Mouse (Mus musculus): ENCODE data around the gene Gm49321. TPM values are rescaled to one million over a fixed set of nuclear protein-coding genes. Genes with fewer than 3 reads are reported as not detected.
A peak's percentile ranks its signal among the peaks of the same experiment; 100 is the strongest.

Gene Gm49321
- polyA plus RNA-seq, 1 experiment from 2014 or later: 13.1 TPM

GRCm38 (mm10) chr12:73969142-73969541 is 31.7 kb downstream of the Gm49321 start:
- peaks cover 48% of the 10 kb centered on the region for H3K36me3 ChIP-seq (ENCODE audit: insufficient read depth, low read length)
- no peak overlapping the region for H3K27ac ChIP-seq (ENCODE audit: low read length)
- peaks cover 6% of the 10 kb centered on the region; the same call in 1 of the 2 replicates for H3K9me3 ChIP-seq (ENCODE audit: low read length)
- no peak overlapping the region for H3K9ac ChIP-seq (replicated peaks; ENCODE audit: low read length)
- H3K4me2 ChIP-seq (replicated peaks; ENCODE audit: low read depth, low read length): no peak overlapping the region
- H3K27me3 ChIP-seq (ENCODE audit: insufficient read depth, low read length): no peaks in the 10 kb centered on the region
- peaks cover 8% of the 10 kb centered on the region for H3K4me1 ChIP-seq (ENCODE audit: insufficient read depth, low read length)
- ATAC-seq (ENCODE audit: low FRiP score, low TSS enrichment): no peak
- no peak overlapping the region for H3K4me3 ChIP-seq (ENCODE audit: low read length)
- 94% methylated on average over 8 of the region's 8 CpGs for WGBS

DNA sequence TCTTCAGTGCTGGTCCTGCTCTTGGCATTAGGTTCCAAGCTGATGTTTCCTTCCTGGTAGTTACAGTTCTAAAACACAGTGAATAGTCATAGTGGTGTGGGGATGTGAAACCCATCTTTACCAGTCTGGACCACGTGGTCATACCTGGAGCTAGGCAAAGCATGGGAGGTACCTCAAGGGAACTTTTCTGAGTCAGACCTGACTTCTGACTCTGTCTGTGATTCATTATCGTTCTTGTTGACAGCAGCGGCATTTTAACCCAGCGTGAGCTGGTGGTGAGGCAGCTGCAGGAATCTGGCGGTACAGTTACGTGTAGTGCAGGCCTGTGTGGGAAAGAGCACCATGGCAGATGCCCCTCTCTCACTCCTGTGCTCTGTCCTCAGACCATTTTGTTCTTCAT is 37.1 kb downstream of the Gm49321 start:
- H3K9me3 ChIP-seq (ENCODE audit: low read length): peaks cover 6% of the 10 kb centered on the region; the same call in 1 of the 2 replicates
- 94% methylated on average over 6 of the region's 6 CpGs for WGBS

GRCm38 (mm10) chr12:73978144-73978543 is 40.7 kb downstream of the Gm49321 start:
- Histone ChIP-seq H3K4me3 (ENCODE audit: low read length) (no peak overlapping the region), H3K27ac (ENCODE audit: low read length) (no peak overlapping the region), H3K27me3 (ENCODE audit: insufficient read depth, low read length) (no peaks in the 10 kb centered on the region), H3K4me1 (ENCODE audit: insufficient read depth, low read length) (no peaks in the 10 kb centered on the region), H3K4me2 (replicated peaks; ENCODE audit: low read depth, low read length) (no peak overlapping the region), H3K9me3 (ENCODE audit: low read length) (no peaks in the 10 kb centered on the region), H3K9ac (replicated peaks; ENCODE audit: low read length) (no peak overlapping the region), H3K36me3 (ENCODE audit: insufficient read depth, low read length) (peaks cover 43% of the 10 kb centered on the region)
- no peak for ATAC-seq (ENCODE audit: low FRiP score, low TSS enrichment)
- 82% methylated on average over 3 of the region's 3 CpGs for WGBS

More for the DNA sequence above, 37.1 kb downstream of the Gm49321 start:
- Histone ChIP-seq H3K9ac (replicated peaks; ENCODE audit: low read length) (no peak overlapping the region), H3K36me3 (ENCODE audit: insufficient read depth, low read length) (peaks cover 64% of the 10 kb centered on the region), H3K4me1 (ENCODE audit: insufficient read depth, low read length) (no peaks in the 10 kb centered on the region), H3K4me3 (ENCODE audit: low read length) (no peak overlapping the region), H3K4me2 (replicated peaks; ENCODE audit: low read depth, low read length) (no peak overlapping the region), H3K27ac (ENCODE audit: low read length) (no peak overlapping the region), H3K27me3 (ENCODE audit: insufficient read depth, low read length) (no peaks in the 10 kb centered on the region)
- no peak for ATAC-seq (ENCODE audit: low FRiP score, low TSS enrichment)

- Histone ChIP-seq H3K4me2 (replicated peaks; ENCODE audit: low read depth, low read length) (no peak overlapping the region), H3K36me3 (ENCODE audit: insufficient read depth, low read length) (peaks cover 51% of the 10 kb centered on the region), H3K27ac (ENCODE audit: low read length) (no peak overlapping the region), H3K4me1 (ENCODE audit: insufficient read depth, low read length) (no peaks in the 10 kb centered on the region), H3K4me3 (ENCODE audit: low read length) (no peak overlapping the region), H3K9me3 (ENCODE audit: low read length) (no peaks in the 10 kb centered on the region), H3K9ac (replicated peaks; ENCODE audit: low read length) (no peak overlapping the region), H3K27me3 (ENCODE audit: insufficient read depth, low read length) (no peaks in the 10 kb centered on the region)
- WGBS: 87% methylated on average over 5 of the region's 5 CpGs
- no peak for ATAC-seq (ENCODE audit: low FRiP score, low TSS enrichment)
Observed at GRCm38 (mm10) chr12:73979667-73980066, 42.2 kb downstream of the Gm49321 start.

DNA sequence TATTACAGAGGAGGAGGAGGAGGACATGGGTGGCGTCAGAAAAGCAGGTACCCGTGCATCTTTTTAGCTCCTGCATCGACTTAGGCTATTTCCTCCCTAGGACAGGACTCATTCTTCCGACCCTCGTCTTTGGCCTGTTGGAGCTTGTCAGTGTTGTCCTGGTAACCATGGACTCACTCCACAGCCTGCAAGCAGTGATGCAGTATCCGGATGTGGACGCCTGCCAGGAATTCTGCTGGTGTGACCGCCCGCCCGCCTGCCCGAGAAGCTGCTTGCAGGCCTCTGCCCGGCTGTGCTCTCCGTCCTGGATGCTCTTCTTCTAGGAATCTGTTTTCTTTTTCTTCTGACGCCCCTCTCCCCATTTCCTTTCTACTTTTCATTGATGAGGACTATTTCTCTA is 45.1 kb downstream of the Gm49321 start:
- no peaks in the 10 kb centered on the region for H3K4me1 ChIP-seq (ENCODE audit: insufficient read depth, low read length)
- WGBS: 57% methylated on average over 14 of the region's 14 CpGs
- peak; percentile 63 for ATAC-seq (ENCODE audit: low FRiP score, low TSS enrichment)
- no peaks in the 10 kb centered on the region for H3K27me3 ChIP-seq (ENCODE audit: insufficient read depth, low read length)
- no peak overlapping the region for H3K9ac ChIP-seq (replicated peaks; ENCODE audit: low read length)
- no peak overlapping the region for H3K27ac ChIP-seq (ENCODE audit: low read length)
- H3K4me2 ChIP-seq (replicated peaks; ENCODE audit: low read depth, low read length): no peak overlapping the region
- H3K36me3 ChIP-seq (ENCODE audit: insufficient read depth, low read length): peaks cover 39% of the 10 kb centered on the region
- no peaks in the 10 kb centered on the region for H3K9me3 ChIP-seq (ENCODE audit: low read length)
- H3K4me3 ChIP-seq (ENCODE audit: low read length): no peak overlapping the region

GRCm38 (mm10) chr12:73986299-73986698 is 48.8 kb downstream of the Gm49321 start:
- Histone ChIP-seq H3K9ac (replicated peaks; ENCODE audit: low read length) (no peak overlapping the region), H3K4me1 (ENCODE audit: insufficient read depth, low read length) (no peaks in the 10 kb centered on the region), H3K27ac (ENCODE audit: low read length) (no peak overlapping the region), H3K4me3 (ENCODE audit: low read length) (no peak overlapping the region), H3K9me3 (ENCODE audit: low read length) (no peaks in the 10 kb centered on the region), H3K27me3 (ENCODE audit: insufficient read depth, low read length) (no peaks in the 10 kb centered on the region), H3K36me3 (ENCODE audit: insufficient read depth, low read length) (peaks cover 19% of the 10 kb centered on the region), H3K4me2 (replicated peaks; ENCODE audit: low read depth, low read length) (no peak overlapping the region)
- peak; percentile 54; the same call in 1 of the 2 replicates for ATAC-seq (ENCODE audit: low FRiP score, low TSS enrichment)
- 76% methylated on average over 7 of the region's 7 CpGs for WGBS

GRCm38 (mm10) chr12:73988393-73989008 is 51.0 kb downstream of the Gm49321 start:
- no peaks in the 10 kb centered on the region for H3K27me3 ChIP-seq (ENCODE audit: insufficient read depth, low read length)
- 80% methylated on average over 4 of the region's 4 CpGs for WGBS

GRCm38 (mm10) chr12:73989594-73989993 is 52.1 kb downstream of the Gm49321 start:
- H3K27me3 ChIP-seq (ENCODE audit: insufficient read depth, low read length): no peaks in the 10 kb centered on the region
- H3K4me2 ChIP-seq (replicated peaks; ENCODE audit: low read depth, low read length): no peak overlapping the region
- no peaks in the 10 kb centered on the region for H3K4me1 ChIP-seq (ENCODE audit: insufficient read depth, low read length)
- H3K4me3 ChIP-seq (ENCODE audit: low read length): no peak overlapping the region
- no peak overlapping the region for H3K27ac ChIP-seq (ENCODE audit: low read length)
- no peaks in the 10 kb centered on the region for H3K9me3 ChIP-seq (ENCODE audit: low read length)
- no peak for ATAC-seq (ENCODE audit: low FRiP score, low TSS enrichment)
- no peak overlapping the region for H3K9ac ChIP-seq (replicated peaks; ENCODE audit: low read length)
- peaks cover 5% of the 10 kb centered on the region for H3K36me3 ChIP-seq (ENCODE audit: insufficient read depth, low read length)

More at GRCm38 (mm10) chr12:73988393-73989008, 51.0 kb downstream of the Gm49321 start:
- ATAC-seq (ENCODE audit: low FRiP score, low TSS enrichment): no peak
- H3K4me3 ChIP-seq (ENCODE audit: low read length): no peak overlapping the region
- no peaks in the 10 kb centered on the region for H3K4me1 ChIP-seq (ENCODE audit: insufficient read depth, low read length)
- no peaks in the 10 kb centered on the region for H3K9me3 ChIP-seq (ENCODE audit: low read length)
- no peak overlapping the region for H3K4me2 ChIP-seq (replicated peaks; ENCODE audit: low read depth, low read length)
- H3K27ac ChIP-seq (ENCODE audit: low read length): no peak overlapping the region
- peaks cover 12% of the 10 kb centered on the region for H3K36me3 ChIP-seq (ENCODE audit: insufficient read depth, low read length)
- no peak overlapping the region for H3K9ac ChIP-seq (replicated peaks; ENCODE audit: low read length)

GRCm38 (mm10) chr12:73996906-73997296 is 59.4 kb downstream of the Gm49321 start:
- Histone ChIP-seq H3K27ac (ENCODE audit: low read length) (no peak overlapping the region), H3K4me1 (ENCODE audit: insufficient read depth, low read length) (no peaks in the 10 kb centered on the region), H3K4me3 (ENCODE audit: low read length) (no peak overlapping the region), H3K9ac (replicated peaks; ENCODE audit: low read length) (no peak overlapping the region), H3K36me3 (ENCODE audit: insufficient read depth, low read length) (no peaks in the 10 kb centered on the region), H3K27me3 (ENCODE audit: insufficient read depth, low read length) (peaks cover 32% of the 10 kb centered on the region), H3K9me3 (ENCODE audit: low read length) (no peaks in the 10 kb centered on the region), H3K4me2 (replicated peaks; ENCODE audit: low read depth, low read length) (peak overlapping the region; percentile 92)
- WGBS: 40% methylated on average over 12 of the region's 12 CpGs
- ATAC-seq (ENCODE audit: low FRiP score, low TSS enrichment): no peak

GRCm38 (mm10) chr12:73997297-73998127 is 60.1 kb downstream of the Gm49321 start, which contains the start of gene Syt16:
TSS of gene Syt16 (plus strand) at chr12:73997661.
- peaks cover 32% of the 10 kb centered on the region for H3K27me3 ChIP-seq (ENCODE audit: insufficient read depth, low read length)
- no peaks in the 10 kb centered on the region for H3K9me3 ChIP-seq (ENCODE audit: low read length)
- H3K9ac ChIP-seq (replicated peaks; ENCODE audit: low read length): peak within 1 kb of the TSS; percentile 71
- under 1% methylated on average over 56 of the region's 67 CpGs for WGBS
- H3K4me3 ChIP-seq (ENCODE audit: low read length): peak within 1 kb of the TSS; percentile 53
- no peak within 1 kb of the TSS for H3K27ac ChIP-seq (ENCODE audit: low read length)
- peak; percentile 51; the same call in 1 of the 2 replicates for ATAC-seq (ENCODE audit: low FRiP score, low TSS enrichment)
- H3K4me1 ChIP-seq (ENCODE audit: insufficient read depth, low read length): no peaks in the 10 kb centered on the region
- H3K36me3 ChIP-seq (ENCODE audit: insufficient read depth, low read length): no peaks in the 10 kb centered on the region
- H3K4me2 ChIP-seq (replicated peaks; ENCODE audit: low read depth, low read length): peak within 1 kb of the TSS; percentile 92

Measured in kidney, embryonic 16.5 days (tissue).